Mouse (Mus musculus) cerebellum, postnatal 25 days (tissue): ENCODE results near the gene Capn1.

ENCODE experiments used
- DNase-seq, 2 experiments: peaks; one replicate each; pipeline ENCODE4 v3.0.0; 2021; ENCODE audit warnings: mixed read lengths in 2 of 2

Capn1 gene

DNA sequence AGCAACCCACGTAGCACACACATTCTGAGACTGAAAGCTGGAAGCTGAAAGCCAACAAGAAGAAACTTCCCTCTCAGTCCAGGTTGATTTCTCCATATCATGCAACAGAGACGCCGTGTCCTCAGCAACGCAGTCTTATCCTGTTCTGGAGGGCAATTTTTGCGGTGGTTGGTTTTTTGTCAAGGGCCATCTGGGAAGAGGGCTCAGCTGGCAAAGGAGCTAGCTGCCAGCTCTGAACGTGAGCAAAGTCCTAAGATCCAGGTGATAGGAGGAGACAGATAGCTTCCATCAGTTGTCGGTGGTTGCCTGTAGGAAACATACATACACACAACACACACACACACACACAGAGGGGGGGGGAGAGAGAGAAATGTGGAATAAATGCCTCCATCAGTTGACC is 22.6 kb upstream of the Capn1 start:
- DNase-seq = peak in 1 of 2 experiments; percentile 6

- no peak for DNase-seq
These were observed 22.0 kb upstream of the Capn1 start for GRCm38 (mm10) chr19:6037695-6038094.

DNA sequence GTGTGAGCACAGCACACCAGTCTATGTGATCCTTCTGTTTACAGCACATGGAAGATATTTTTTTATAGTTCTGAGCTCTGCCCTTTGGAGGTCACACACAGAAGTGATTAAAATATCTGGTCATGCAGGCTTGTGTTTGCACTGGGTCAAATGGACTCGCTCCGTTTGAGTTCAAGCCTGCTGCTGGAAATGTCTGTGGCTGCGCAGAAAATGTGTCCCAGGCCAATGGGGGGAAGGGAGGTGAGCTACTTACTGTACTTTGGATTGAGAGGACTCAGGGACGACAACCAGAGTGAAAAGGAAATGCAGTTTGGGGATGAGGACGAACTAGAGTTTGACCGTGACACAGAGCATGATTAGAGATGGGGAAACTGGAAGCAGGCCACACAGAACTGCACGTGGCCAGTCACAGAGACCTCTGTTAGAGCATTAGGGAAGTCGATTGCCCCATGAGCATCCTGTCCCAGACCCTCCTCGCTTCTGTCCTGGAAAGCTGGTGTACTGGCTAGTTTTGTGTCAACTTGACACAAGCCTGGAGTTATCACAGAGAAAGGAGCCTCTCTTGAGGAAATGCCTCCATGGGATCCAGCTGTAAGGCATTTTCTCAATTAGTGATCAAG is 20.4 kb upstream of the Capn1 start:
- no peak for DNase-seq

- no peak for DNase-seq
These were observed 15.0 kb upstream of the Capn1 start for GRCm38 (mm10) chr19:6030520-6031280.

GRCm38 (mm10) chr19:6029426-6029825 is 13.7 kb upstream of the Capn1 start:
- DNase-seq = no peak

- DNase-seq = no peak
These were observed 13.3 kb upstream of the Capn1 start for GRCm38 (mm10) chr19:6028991-6029390.

DNA sequence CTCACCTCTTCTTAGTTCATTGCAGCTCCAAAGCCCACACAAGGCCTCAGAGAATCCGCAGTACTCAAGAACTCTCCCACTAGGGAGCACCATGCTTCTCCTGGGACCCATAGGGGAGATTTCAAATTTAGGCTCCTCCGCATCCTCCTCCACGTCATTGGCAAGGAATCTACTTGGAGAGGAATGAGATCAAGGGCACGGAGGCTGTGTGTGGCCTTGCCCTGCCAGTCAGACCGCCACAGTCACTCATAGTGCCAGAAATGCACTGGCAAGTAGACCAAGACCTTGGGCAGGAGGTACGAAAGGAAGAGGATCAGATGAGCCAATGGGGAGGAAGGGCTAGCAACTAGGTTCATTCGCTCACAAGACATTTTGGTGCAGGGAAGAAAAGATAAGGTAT is 8.2 kb upstream of the Capn1 start:
- no peak for DNase-seq

GRCm38 (mm10) chr19:6023059-6023458 is 7.4 kb upstream of the Capn1 start:
- DNase-seq = no peak

DNA sequence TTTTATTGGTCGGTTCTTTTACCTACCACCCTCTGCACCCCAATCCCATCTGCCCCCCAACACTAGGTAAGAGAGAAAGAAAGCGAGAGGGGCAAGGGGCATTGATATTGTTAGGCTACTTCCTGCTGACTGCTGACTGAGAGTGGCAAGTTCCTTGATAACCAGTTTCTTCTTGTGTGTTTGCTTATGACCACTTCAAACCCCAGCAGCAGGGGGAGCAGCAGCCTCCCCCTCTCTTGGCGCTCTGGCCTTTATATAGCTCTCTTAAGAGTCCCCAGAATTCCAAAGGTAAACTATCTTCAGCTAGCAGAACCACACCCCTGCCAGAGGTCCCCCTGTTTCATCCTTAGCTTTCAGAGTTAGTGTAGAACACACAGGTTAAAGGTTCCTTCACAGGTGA is 4.6 kb upstream of the Capn1 start:
- DNase-seq = no peak

DNA sequence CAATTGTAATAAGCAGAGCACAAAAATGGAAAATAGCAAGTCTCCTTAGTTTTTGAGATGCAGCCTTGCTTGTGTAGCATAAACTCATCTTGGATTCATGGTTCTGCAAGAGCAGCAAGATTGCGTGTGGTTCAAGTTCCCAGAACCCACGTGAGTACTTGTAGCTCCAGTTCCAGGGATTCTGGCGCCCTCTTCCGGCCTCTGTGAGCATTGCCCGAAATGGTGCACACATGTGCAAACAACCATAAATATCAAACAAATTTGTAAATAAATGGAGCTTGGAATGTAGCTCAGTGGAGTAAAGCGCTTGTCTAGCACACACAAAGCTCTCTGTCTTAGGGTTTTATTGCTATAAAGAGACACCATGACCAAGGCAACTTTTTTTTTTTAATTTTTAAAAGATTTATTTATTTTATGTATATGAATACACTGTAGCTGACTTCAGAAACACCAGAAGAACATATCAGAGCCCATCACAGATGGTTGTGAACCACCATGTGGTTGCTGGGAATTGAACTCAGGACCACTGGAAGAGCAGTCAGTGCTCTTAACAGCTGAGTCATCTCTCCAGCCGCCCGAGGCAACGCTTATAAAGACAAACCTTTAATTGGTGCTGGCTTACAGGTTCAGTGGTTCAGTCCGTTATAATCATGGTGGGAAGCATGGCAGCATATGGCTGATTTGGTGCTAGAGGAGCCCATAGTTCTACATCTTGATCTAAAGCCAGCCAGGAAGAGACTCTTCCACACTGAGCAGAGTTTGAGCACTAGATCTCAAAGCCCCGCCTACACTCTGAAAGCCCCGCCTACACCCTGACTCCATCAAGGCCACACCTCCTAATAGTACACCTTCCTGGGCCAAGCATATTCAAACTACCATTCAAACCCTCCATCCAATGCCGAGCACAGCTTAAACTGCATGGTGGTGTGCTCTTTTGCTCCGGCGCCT is 2.7 kb upstream of the Capn1 start:
- DNase-seq = peak; percentile 88 to 94

DNA sequence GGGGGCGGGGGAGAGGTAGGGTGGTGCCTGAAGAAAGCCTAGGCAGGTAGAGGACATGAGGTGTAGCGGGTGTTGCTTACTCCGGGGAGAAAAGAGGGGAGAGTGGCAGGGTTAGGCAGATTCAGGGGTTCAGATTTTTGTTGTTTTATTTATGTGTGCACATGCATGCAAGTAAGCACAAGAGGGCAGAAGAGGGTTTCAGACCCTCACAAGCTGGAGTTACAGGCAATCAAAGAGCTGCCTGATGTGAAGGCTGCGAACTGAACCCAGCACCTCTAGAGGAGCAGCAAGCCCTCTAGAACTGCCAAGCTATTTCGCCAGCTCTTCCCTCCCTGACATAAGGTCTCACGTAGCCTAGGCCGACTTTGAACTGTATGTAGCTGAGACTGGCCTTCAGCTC is 835 bp upstream of the Capn1 start:
- no peak for DNase-seq

DNA sequence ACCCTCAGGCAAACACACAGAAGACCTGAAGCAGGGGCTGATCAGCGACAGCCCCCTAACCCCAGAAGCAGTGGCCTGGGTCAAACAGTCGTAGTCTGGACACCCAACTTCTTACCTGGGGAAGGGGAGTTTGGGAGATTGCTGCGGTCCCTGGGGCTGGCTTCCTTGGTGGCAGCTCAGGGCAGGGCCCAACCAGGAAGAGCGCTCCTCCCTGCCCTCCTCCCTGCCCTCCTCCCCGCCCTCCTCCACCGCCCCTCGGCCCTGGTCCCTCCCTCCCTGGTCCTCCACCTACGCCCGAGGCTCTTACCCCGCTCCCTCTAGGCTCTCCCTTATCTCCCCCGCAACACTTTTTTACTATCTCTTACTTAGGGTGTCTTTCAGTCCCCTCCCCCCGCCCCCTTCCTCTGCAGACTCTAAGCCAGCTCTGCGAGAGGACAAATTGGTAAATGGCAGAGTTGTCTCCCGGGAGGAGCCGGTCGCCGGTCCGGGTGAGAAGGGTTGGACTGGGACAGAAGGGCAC is 646 bp downstream of the Capn1 start:
- peak; percentile 67 to 76 for DNase-seq

DNA sequence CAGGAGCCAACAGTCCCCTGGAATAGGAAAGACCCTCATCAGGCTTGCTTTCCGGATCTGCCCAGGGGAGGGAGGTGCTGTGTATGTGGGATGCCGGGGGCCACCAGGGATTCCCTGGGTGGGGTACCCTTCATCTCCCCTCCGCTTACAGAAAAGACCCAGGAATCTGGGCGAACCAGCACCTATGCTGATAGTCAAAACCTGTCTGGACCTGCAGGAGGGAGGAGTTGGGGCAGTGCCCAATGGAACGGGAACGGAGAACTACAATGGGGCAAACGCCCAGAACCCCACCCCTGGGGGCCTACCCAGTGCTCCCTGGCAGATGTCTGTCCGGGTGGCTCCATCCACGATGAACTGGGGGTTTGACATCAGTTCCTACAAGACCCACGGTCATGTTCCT is 2.0 kb downstream of the Capn1 start:
- no peak for DNase-seq

GRCm38 (mm10) chr19:6009137-6009536 is 6.6 kb downstream of the Capn1 start:
- DNase-seq = no peak

- DNase-seq = no peak
These were observed 8.7 kb downstream of the Capn1 start for GRCm38 (mm10) chr19:6007013-6007412.

GRCm38 (mm10) chr19:6005541-6005940 is 10.2 kb downstream of the Capn1 start:
- no peak for DNase-seq

DNA sequence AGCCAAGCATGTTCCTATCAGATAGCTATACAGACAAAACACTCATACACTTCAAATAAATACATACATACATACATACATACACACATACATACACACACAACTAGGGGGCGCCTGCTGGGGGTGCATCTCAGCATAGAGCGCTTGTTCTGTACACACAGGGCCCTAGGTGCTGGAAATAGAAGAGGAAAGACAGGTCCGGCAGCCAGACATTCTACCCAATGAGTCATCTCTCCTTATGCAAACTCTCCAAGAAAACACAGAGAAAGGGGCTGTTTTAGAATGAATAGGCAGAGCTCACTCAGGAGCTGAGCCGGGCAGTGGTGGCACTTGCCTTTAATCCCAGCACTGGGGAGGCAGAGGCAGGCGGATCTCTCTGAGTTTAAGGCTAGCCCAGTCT is 15.7 kb downstream of the Capn1 start:
- DNase-seq = no peak

GRCm38 (mm10) chr19:5998180-5998579 is 17.5 kb downstream of the Capn1 start:
- no peak for DNase-seq

DNA sequence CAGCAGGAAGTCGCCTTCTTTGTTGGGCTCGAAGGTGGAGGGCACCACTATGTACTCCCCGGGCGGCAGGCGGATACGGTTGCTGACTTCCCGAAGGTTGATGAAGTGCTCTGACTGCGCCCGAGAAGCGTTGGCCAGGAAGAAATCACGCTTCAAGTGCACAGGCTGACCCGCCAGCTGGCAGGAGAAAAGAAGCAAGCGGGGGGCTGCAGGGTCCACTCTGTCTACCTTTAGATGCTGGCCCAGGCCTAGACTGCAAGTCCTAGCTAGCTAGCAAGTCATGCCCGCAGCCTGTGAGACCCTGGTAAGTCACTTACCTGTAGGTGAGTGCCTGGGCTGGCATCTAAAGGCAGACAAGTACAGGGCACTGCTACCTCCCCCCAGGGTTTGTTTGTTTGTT is 21.0 kb downstream of the Capn1 start:
- no peak for DNase-seq

- DNase-seq = no peak
These were observed 23.7 kb downstream of the Capn1 start for GRCm38 (mm10) chr19:5992012-5992411.

DNA sequence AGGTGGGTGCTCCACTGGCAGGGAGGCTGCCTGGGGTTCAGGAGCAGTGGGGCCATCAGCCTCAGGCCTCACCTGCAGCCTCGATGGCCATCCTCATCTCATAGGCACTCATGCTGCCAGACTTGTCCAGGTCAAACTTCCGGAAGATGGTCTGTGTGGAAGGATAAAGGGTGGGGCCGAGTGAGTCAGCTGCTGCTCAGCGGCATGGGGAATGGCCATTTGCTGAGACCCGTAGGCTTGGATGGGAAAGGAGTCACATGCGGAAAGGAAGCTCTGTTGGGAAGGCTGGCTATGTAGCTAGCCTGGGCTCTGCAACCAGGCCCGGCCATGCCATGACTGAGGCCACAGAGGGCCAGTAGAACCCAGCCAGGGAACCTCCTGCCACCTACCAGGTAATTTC is 24.2 kb downstream of the Capn1 start:
- DNase-seq = no peak

DNA sequence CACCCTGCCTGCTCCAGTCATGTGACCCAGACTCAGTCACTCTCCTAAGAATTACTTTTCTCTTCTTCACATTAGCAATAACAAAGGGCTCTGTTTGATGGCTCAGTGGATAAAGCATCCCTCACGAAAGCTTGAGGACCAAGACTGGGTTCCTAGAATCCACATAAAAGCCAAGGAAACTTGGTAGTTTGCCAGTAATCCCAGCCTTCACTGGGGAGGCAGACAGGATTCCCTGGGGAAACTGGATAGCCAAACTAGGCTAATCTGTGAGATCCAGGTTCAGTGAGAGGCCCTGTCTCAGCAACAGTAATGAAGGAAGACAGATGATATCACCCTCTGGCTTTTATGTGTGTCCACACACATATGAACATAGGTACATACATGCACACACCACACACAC is 24.8 kb downstream of the Capn1 start:
- DNase-seq = no peak

GRCm38 (mm10) chr19:5990033-5990432 is 25.7 kb downstream of the Capn1 start:
- DNase-seq = no peak
